Mouse (Mus musculus) stomach, embryonic 14.5 days (tissue): ENCODE measurements around the gene Nmnat1. TPM values are rescaled to one million over a fixed set of nuclear protein-coding genes. Genes with fewer than 3 reads are reported as not detected.
A peak's percentile ranks its signal among the peaks of the same experiment; 100 is the strongest.
"Not testable (repeated sequence)": the region's sequence is repeated elsewhere in the genome, so short reads cannot be mapped to it uniquely, and the experiment has no call there.

Experiments
- ATAC-seq: fragments of 200-750 bp; cut with Nextera tagmentation; 2 replicates; pipeline ENCODE4 v1.8.0; 2017; ENCODE audit warnings: low read depth, moderate TSS enrichment; ENCODE audit not compliant: insufficient number of reproducible peaks, insufficient read depth, low FRiP score
- H3K27ac ChIP-seq: fragments of 300-500 bp; sonication (generic); 2 replicates; pipeline ENCODE4 v1.5.1; 2014; ENCODE audit warnings: mild to moderate bottlenecking, low read length, moderate library complexity, mixed read lengths
- H3K27me3 ChIP-seq: fragments of 300-500 bp; sonication (generic); 2 replicates; pipeline ENCODE4 v1.6.1; 2014; ENCODE audit warnings: low read length, control low read depth, mixed read lengths; ENCODE audit not compliant: control insufficient read depth, insufficient read depth
- H3K36me3 ChIP-seq: fragments of 300-500 bp; sonication (generic); 2 replicates; pipeline ENCODE4 v1.6.1; 2014; ENCODE audit warnings: mild to moderate bottlenecking, control low read depth, low read length, moderate library complexity, mixed read lengths; ENCODE audit not compliant: control insufficient read depth, insufficient read depth
- H3K4me1 ChIP-seq: fragments of 300-500 bp; sonication (generic); 2 replicates; pipeline ENCODE4 v1.6.1; 2014; ENCODE audit warnings: low read length, control low read depth, mixed read lengths; ENCODE audit not compliant: control insufficient read depth, insufficient read depth
- H3K4me2 ChIP-seq: fragments of 300-500 bp; sonication (generic); replicated peaks from 2 replicates; pipeline ENCODE4 v1.6.1; 2014; ENCODE audit warnings: low read depth, low read length, control low read depth
- H3K4me3 ChIP-seq: fragments of 300-500 bp; sonication (generic); 2 replicates; pipeline ENCODE4 v1.5.1; 2014; ENCODE audit warnings: low read depth, low read length, control low read depth
- H3K9ac ChIP-seq: fragments of 300-500 bp; sonication (generic); replicated peaks from 2 replicates; pipeline ENCODE4 v1.6.1; 2014; ENCODE audit warnings: low read depth, mild to moderate bottlenecking, control low read depth, low read length, moderate library complexity, mixed read lengths
- H3K9me3 ChIP-seq: fragments of 300-500 bp; sonication (generic); 2 replicates; pipeline ENCODE4 v1.6.1; 2016; ENCODE audit warnings: low read depth, low read length, control low read depth; ENCODE audit not compliant: control insufficient read depth
- WGBS: fragments of 180-500 bp; shearing (Covaris S2); extraction: QIAGEN DNeasy Blood & Tissue Kit; methylation state at CpG from one replicate; pipeline ENCODE4 v1.1.7; 2014; 5-methylcytosine and 5-hydroxymethylcytosine counted together
- polyA plus RNA-seq: library from polyadenylated mRNA; unstranded; fragments of >200 nt; fragmentation: Nextera tagmentation; extraction: Ambion mirVana; gene quantifications from 2 replicates; pipeline ENCODE4 v1.2.1, GENCODE M21; 2014

Gene Nmnat1
- polyA plus RNA-seq, 1 experiment from 2014 or later = 15.1 TPM

DNA sequence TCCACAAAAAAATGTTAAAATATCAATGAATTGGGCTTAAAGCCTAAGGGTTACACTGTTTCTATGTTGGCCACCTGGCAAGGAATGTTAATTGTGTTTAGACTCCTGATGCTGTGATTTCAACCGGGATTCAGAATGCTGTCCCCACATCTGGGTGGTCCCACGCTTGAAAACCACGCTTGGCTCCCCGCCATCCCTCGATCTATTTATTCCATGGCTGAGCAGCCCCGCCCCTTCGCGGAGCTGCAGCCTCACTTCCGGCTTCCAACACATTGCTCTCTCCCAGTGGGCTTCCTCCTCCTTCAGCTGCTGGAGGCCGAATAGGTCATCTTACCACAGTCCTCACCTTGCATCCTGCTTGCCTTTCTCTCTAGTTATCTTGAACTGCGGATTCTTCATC lies 39.1 kb downstream of the Nmnat1 start:
- peak; percentile 31; the same call in 1 of the 2 replicates for ATAC-seq
- H3K4me3 ChIP-seq = no peak overlapping the region
- peak overlapping the region; percentile 46 for H3K4me2 ChIP-seq
- no peaks in the 10 kb centered on the region for H3K36me3 ChIP-seq
- peak overlapping the region; percentile 88 for H3K27ac ChIP-seq
- no peaks in the 10 kb centered on the region for H3K9me3 ChIP-seq
- H3K27me3 ChIP-seq = no peaks in the 10 kb centered on the region
- WGBS = 2% methylated on average over 11 of the region's 11 CpGs
- no peak overlapping the region for H3K9ac ChIP-seq
- peaks cover 4% of the 10 kb centered on the region; the same call in 1 of the 2 replicates for H3K4me1 ChIP-seq

DNA sequence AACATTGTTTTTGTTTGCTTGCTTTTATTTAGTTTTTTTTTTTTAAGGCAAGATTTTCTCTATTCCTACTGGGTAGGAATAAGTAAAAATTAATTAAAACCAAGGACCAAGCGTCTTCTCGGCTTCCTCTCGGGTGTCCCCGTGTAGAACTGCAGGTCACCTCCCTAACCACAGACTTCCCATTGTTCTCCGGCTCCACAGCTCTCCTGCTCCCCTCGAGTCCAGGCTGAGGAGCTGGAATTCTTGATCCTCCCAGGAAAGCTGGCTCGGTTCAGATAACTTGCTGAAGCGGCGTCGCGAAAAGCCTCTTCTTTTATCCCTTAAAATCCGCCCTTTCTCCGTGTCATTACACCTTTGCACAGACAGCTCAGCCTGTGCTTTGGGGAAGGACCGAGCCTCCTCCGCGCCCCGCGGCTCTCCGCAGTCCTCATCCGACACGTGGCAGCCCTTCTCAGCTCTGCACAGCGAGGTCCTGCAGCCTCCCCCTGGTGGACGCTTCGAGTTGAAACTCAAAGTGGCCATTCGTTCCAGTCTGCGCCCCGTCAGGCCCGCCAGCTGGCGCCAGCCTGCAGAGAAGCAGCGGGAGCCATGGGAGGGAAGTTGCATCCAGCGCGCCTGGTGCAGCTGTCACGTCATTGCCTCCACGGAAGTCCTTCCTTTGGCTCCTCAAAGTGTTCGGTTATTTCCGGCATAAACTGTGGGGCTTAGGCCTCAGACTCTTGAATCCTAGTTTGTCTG lies 39.9 kb downstream of the Nmnat1 start:
- H3K4me1 ChIP-seq = peaks cover 4% of the 10 kb centered on the region; the same call in 1 of the 2 replicates
- under 1% methylated on average over 36 of the region's 36 CpGs for WGBS
- peak overlapping the region; percentile 46 for H3K4me2 ChIP-seq
- H3K9me3 ChIP-seq = no peaks in the 10 kb centered on the region
- no peaks in the 10 kb centered on the region for H3K27me3 ChIP-seq
- H3K27ac ChIP-seq = peak overlapping the region; percentile 88
- peak overlapping the region; percentile 22 for H3K4me3 ChIP-seq
- no peaks in the 10 kb centered on the region for H3K36me3 ChIP-seq
- ATAC-seq = peak; percentile 97
- H3K9ac ChIP-seq = peak overlapping the region; percentile 45; the same call in 1 of the 2 replicates

GRCm38 (mm10) chr4:149444465-149444864 lies 40.5 kb downstream of the Nmnat1 start:
- Histone ChIP-seq H3K4me3 (no peak overlapping the region; the same call in 1 of the 2 replicates), H3K27ac (peak overlapping the region; percentile 88; the same call in 1 of the 2 replicates), H3K36me3 (no peaks in the 10 kb centered on the region), H3K4me1 (peaks cover 4% of the 10 kb centered on the region; the same call in 1 of the 2 replicates), H3K9ac (no peak overlapping the region), H3K9me3 (no peaks in the 10 kb centered on the region), H3K4me2 (peak overlapping the region; percentile 46), H3K27me3 (no peaks in the 10 kb centered on the region)
- no peak for ATAC-seq
- WGBS = 57% methylated on average over 1 of the region's 1 CpGs

DNA sequence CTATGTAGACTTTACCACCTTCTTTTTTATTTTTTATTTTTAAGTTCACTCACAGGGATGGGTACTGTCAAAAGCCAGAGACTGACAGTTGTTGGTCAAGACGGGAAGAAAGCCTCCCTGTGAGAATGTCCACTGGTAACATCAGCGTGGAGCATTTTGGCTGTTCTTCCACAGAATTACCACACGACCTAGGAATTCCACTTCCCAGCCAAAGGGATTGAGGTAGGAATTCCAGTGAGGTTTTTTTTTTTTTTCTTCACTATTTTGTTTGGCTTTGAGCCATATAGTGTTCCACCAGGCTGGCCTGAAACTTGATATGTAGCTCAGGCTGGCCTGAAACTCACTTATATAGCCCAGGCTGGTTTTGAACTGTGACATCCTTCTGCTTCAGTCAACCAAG lies 42.6 kb downstream of the Nmnat1 start:
- WGBS = 30% methylated on average over 3 of the region's 3 CpGs
- H3K27ac ChIP-seq = no peak overlapping the region
- no peak for ATAC-seq

DNA sequence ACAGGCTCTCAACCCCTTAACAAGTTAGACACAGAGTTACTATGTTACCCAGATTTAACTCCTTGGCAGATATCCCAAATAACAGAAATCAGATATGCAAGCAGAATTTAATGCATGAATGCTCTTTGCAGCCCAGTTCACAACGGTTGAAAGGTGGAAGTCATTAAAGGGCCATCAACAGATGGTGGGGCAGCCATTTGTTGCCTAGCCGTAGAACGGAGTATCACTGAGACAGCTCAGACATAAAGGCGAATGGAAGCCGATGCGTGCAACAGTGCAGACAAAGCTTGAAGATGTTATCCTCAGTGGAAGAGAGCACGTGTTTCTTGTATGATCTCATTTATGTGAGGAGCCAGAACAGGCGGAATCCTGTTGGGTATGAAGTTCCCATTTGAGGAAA lies 44.4 kb downstream of the Nmnat1 start:
- Histone ChIP-seq H3K9me3 (no peaks in the 10 kb centered on the region), H3K27ac (no peak overlapping the region), H3K4me2 (no peak overlapping the region), H3K4me3 (no peak overlapping the region), H3K9ac (no peak overlapping the region), H3K36me3 (no peaks in the 10 kb centered on the region), H3K27me3 (no peaks in the 10 kb centered on the region), H3K4me1 (0 out of 2 replicates have a peak, but pooled peaks cover under 1% of the 10 kb centered on the region)
- ATAC-seq = no peak
- 73% methylated on average over 8 of the region's 8 CpGs for WGBS

More for the DNA sequence above, 42.6 kb downstream of the Nmnat1 start:
- H3K4me2 ChIP-seq = no peak overlapping the region
- H3K4me3 ChIP-seq = no peak overlapping the region
- H3K27me3 ChIP-seq = no peaks in the 10 kb centered on the region
- no peak overlapping the region for H3K9ac ChIP-seq
- no peaks in the 10 kb centered on the region for H3K9me3 ChIP-seq
- no peaks in the 10 kb centered on the region for H3K36me3 ChIP-seq
- peaks cover 4% of the 10 kb centered on the region; the same call in 1 of the 2 replicates for H3K4me1 ChIP-seq

DNA sequence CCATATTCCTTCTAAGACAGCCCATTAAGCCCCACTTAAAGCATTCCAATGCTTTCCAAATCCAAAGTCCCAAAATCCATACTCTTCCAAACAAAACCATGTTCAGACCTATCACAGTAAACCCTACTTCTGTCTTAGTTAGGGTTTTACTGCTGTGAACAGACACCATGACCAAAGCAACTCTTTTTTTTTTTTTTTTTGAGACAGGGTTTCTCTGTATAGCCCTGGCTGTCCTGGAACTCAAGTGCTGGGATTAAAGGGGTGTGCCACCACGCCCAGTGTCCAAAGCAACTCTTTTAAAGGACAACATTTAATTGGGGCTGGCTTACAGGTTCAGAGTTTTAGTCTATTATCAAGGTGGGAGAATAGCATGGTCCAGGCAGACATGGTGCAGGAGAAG lies 53.1 kb downstream of the Nmnat1 start:
- not testable (repeated sequence) for H3K9ac ChIP-seq, H3K4me2 ChIP-seq, ATAC-seq, H3K36me3 ChIP-seq, H3K27ac ChIP-seq, H3K9me3 ChIP-seq, H3K4me3 ChIP-seq, H3K27me3 ChIP-seq, H3K4me1 ChIP-seq
- 86% methylated on average over 1 of the region's 1 CpGs for WGBS

DNA sequence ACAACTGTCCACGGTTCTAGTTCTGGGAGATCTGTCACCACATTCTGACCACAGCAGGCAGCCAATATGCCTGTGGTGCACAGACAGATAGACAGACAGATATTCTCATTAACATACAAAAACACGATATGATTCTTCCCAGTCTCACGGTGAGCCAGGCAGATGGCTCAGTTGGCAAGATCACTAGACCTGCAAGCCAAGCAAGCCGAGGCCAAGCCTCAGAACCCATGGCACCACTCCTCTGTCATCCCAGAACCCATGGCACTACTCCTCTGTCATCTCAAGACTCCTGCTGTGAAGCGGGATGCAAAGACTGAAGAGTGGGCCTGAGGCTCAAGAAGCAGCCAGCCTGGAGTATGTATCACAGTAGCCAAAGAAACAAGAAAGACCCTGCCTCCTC lies 55.4 kb downstream of the Nmnat1 start:
- Histone ChIP-seq H3K4me1 (no peaks in the 10 kb centered on the region), H3K4me3 (no peak overlapping the region), H3K27ac (no peak overlapping the region), H3K9ac (no peak overlapping the region), H3K27me3 (no peaks in the 10 kb centered on the region), H3K9me3 (no peaks in the 10 kb centered on the region), H3K36me3 (no peaks in the 10 kb centered on the region), H3K4me2 (no peak overlapping the region)
- no peak for ATAC-seq
- 88% methylated on average over 5 of the region's 5 CpGs for WGBS

GRCm38 (mm10) chr4:149426325-149427199 lies 58.4 kb downstream of the Nmnat1 start, which contains the start of gene Ube4b:
Gene Ube4b (minus strand): TSS chr4:149426749.
- Histone ChIP-seq H3K4me1 (0 out of 2 replicates have a peak, but pooled peaks cover 4% of the 10 kb centered on the region), H3K9me3 (no peaks in the 10 kb centered on the region), H3K4me2 (peak within 1 kb of the TSS; percentile 57), H3K9ac (peak within 1 kb of the TSS; percentile 95), H3K36me3 (no peaks in the 10 kb centered on the region), H3K27ac (peak within 1 kb of the TSS; percentile 99), H3K4me3 (peak within 1 kb of the TSS; percentile 95), H3K27me3 (no peaks in the 10 kb centered on the region)
- WGBS = under 1% methylated on average over 46 of the region's 50 CpGs
- ATAC-seq = peak; percentile 93
